Mouse (Mus musculus) urinary bladder, postnatal 4 days (tissue): Measurements from ENCODE around the gene Apon.
"Not testable (repeated sequence)": the region's sequence is repeated elsewhere in the genome, so short reads cannot be mapped to it uniquely, and the experiment has no call there.

Source experiments
- DNase-seq, 2 experiments: peaks; one replicate each; pipeline ENCODE4 v3.0.0; 2021 to 2022; ENCODE audit warnings: low spot score in 2 of 2

Gene Apon

GRCm38 (mm10) chr10:128232420-128232985 is 21.4 kb upstream of the Apon start:
- no peak for DNase-seq

GRCm38 (mm10) chr10:128236321-128236720 is 17.6 kb upstream of the Apon start:
- no peak for DNase-seq

GRCm38 (mm10) chr10:128237807-128238480 is 16.0 kb upstream of the Apon start:
- no peak for DNase-seq

- DNase-seq, result no peak
Observed at GRCm38 (mm10) chr10:128239140-128239539, 14.8 kb upstream of the Apon start.

GRCm38 (mm10) chr10:128240131-128240530 is 13.8 kb upstream of the Apon start:
- DNase-seq, result no peak

GRCm38 (mm10) chr10:128243252-128243651 is 10.6 kb upstream of the Apon start:
- DNase-seq, result no peak

GRCm38 (mm10) chr10:128244121-128244520 is 9.8 kb upstream of the Apon start:
- DNase-seq, result no peak

- no peak for DNase-seq
Observed at GRCm38 (mm10) chr10:128247020-128247732, 6.7 kb upstream of the Apon start.

- DNase-seq, result no peak
Observed at GRCm38 (mm10) chr10:128250565-128250964, 3.3 kb upstream of the Apon start.

- DNase-seq, result no peak
Observed at GRCm38 (mm10) chr10:128255925-128256324, 2.0 kb downstream of the Apon start.

GRCm38 (mm10) chr10:128256328-128256727 is 2.4 kb downstream of the Apon start:
- DNase-seq, result no peak

- DNase-seq, result no peak
Observed at GRCm38 (mm10) chr10:128258953-128259352, 5.1 kb downstream of the Apon start.

GRCm38 (mm10) chr10:128259946-128260345 is 6.0 kb downstream of the Apon start:
- no peak for DNase-seq

GRCm38 (mm10) chr10:128260376-128260775 is 6.5 kb downstream of the Apon start:
- not testable (repeated sequence) for DNase-seq

- no peak for DNase-seq
Observed at GRCm38 (mm10) chr10:128262300-128262699, 8.4 kb downstream of the Apon start.

- no peak for DNase-seq
Observed at GRCm38 (mm10) chr10:128263393-128264310, 9.8 kb downstream of the Apon start.

- DNase-seq, result no peak
Observed at GRCm38 (mm10) chr10:128268371-128268770, 14.5 kb downstream of the Apon start, which contains the start of gene Apof. Apof (plus strand) TSS chr10:128268671.

- no peak for DNase-seq
Observed at GRCm38 (mm10) chr10:128269206-128269910, 15.5 kb downstream of the Apon start.

GRCm38 (mm10) chr10:128270287-128270841 is 16.5 kb downstream of the Apon start, which contains the start of gene Stat2:
Stat2 (plus strand) TSS chr10:128270559.
- peak; percentile 95 to 97 for DNase-seq

GRCm38 (mm10) chr10:128270866-128271265 is 17.0 kb downstream of the Apon start:
- DNase-seq, result no peak

- no peak for DNase-seq
Observed at GRCm38 (mm10) chr10:128271883-128272282, 18.0 kb downstream of the Apon start.
